Mouse (Mus musculus) naive thymus-derived CD4-positive, alpha-beta T cell, adult 5 months (primary cell): ENCODE measurements around the gene Iqcd. TPM values are rescaled to one million over a fixed set of nuclear protein-coding genes. Genes with fewer than 3 reads are reported as not detected.

Source experiments
- polyA plus RNA-seq: library from polyadenylated mRNA; unstranded; fragments of 100-300 nt; shearing (Covaris generic); gene quantifications from one replicate; pipeline ENCODE4 v1.2.1, GENCODE M21; 2017

The Iqcd gene
- 0.90 TPM for polyA plus RNA-seq

GRCm38 (mm10) chr5:120588569-120589094, at the start of gene Iqcd, which contains the start of gene Tpcn1:
Iqcd (plus strand) TSS chr5:120589016.
Tpcn1 (minus strand) TSS chr5:120588673.

GRCm38 (mm10) chr5:120612442-120612821, 23.6 kb downstream of the Iqcd start, which contains the start of the genes Rita1 and Ddx54:
Rita1 (minus strand) TSS chr5:120612589.
Ddx54 (plus strand) TSS chr5:120612739.

GRCm38 (mm10) chr5:120634131-120634530, 45.3 kb downstream of the Iqcd start, which contains the start of gene Cfap73:
Cfap73 (minus strand) TSS chr5:120634235.

GRCm38 (mm10) chr5:120648569-120649373, 60.0 kb downstream of the Iqcd start, which contains the start of gene Rasal1:
Rasal1 (plus strand) TSS chr5:120648812.

Other genes with a start within 250 kb of the Iqcd start
- not detected for gene Lhx5, start 157.3 kb upstream of the Iqcd start, polyA plus RNA-seq
- gene Sdsl, start 116.2 kb upstream of the Iqcd start, polyA plus RNA-seq = not detected
- not detected for gene Sds, start 112.5 kb upstream of the Iqcd start, polyA plus RNA-seq
- gene Plbd2, start 85.4 kb upstream of the Iqcd start, polyA plus RNA-seq = 20.0 TPM
- 8.4 TPM for gene Slc8b1, start 77.8 kb upstream of the Iqcd start, polyA plus RNA-seq
- 13.6 TPM for gene Tpcn1, start 343 bp upstream of the Iqcd start, polyA plus RNA-seq
- 4.0 TPM for gene Rita1, start 23.6 kb downstream of the Iqcd start, polyA plus RNA-seq
- gene Ddx54, start 23.7 kb downstream of the Iqcd start, polyA plus RNA-seq = 87.2 TPM
- gene Cfap73, start 45.2 kb downstream of the Iqcd start, polyA plus RNA-seq = not detected
- 8.6 TPM for gene Rasal1, start 59.8 kb downstream of the Iqcd start, polyA plus RNA-seq
- 118 TPM for gene Dtx1, start 122.9 kb downstream of the Iqcd start, polyA plus RNA-seq
- 3.9 TPM for gene Oas2, start 160.8 kb downstream of the Iqcd start, polyA plus RNA-seq
- 3.4 TPM for gene Oas3, start 188.6 kb downstream of the Iqcd start, polyA plus RNA-seq
- gene Oas1e, start 206.5 kb downstream of the Iqcd start, polyA plus RNA-seq = not detected
- gene Oas1c, start 223.5 kb downstream of the Iqcd start, polyA plus RNA-seq = 5.8 TPM